Mouse (Mus musculus): ENCODE measurements at regions not wholly inside any gene's neighbourhood (a gene's known extent, or its start where the extent isn't known, plus 50 kb on each side); places are given as distances from the start of the nearest gene placed in this dataset.

GRCm38 (mm10) chr8:103324016-103324665 is 538.7 kb upstream of the Cdh11 start:
- Histone ChIP-seq H3K27ac (ENCODE audit: control insufficient read depth, insufficient read depth, low read depth, low read length) (no peak overlapping the region), H3K4me3 (ENCODE audit: control insufficient read depth, low read depth, low read length) (no peak overlapping the region), H3K4me1 (ENCODE audit: control insufficient read depth, insufficient read depth, low read length) (no peaks in the 10 kb centered on the region), H3K36me3 (ENCODE audit: control insufficient read depth, insufficient read depth, low read length) (no peaks in the 10 kb centered on the region), H3K27me3 (ENCODE audit: control insufficient read depth, insufficient read depth, low read length) (no peaks in the 10 kb centered on the region)
- no peak for TF ChIP-seq CTCF (IDR thresholded peaks at IDR 0.05; ENCODE audit: control insufficient read depth, insufficient read depth, insufficient replicate concordance, low read depth, low read length)
- TF ChIP-seq POLR2A (IDR thresholded peaks at IDR 0.05; ENCODE audit: control insufficient read depth, low read depth, low read length): no peak

GRCm38 (mm10) chr8:103331415-103331814 is 546.0 kb upstream of the Cdh11 start:
- TF ChIP-seq POLR2A (IDR thresholded peaks at IDR 0.05; ENCODE audit: control insufficient read depth, low read depth, low read length) (no peak), CTCF (IDR thresholded peaks at IDR 0.05; ENCODE audit: control insufficient read depth, insufficient read depth, insufficient replicate concordance, low read depth, low read length) (no peak)

GRCm38 (mm10) chr8:103337314-103337713 is 551.9 kb upstream of the Cdh11 start:
- TF ChIP-seq CTCF (IDR thresholded peaks at IDR 0.05; ENCODE audit: control insufficient read depth, insufficient read depth, insufficient replicate concordance, low read depth, low read length) (no peak), POLR2A (IDR thresholded peaks at IDR 0.05; ENCODE audit: control insufficient read depth, low read depth, low read length) (no peak)

More at GRCm38 (mm10) chr8:103331415-103331814, 546.0 kb upstream of the Cdh11 start:
- Histone ChIP-seq H3K4me3 (ENCODE audit: control insufficient read depth, low read depth, low read length) (no peak overlapping the region), H3K4me1 (ENCODE audit: control insufficient read depth, insufficient read depth, low read length) (no peaks in the 10 kb centered on the region), H3K36me3 (ENCODE audit: control insufficient read depth, insufficient read depth, low read length) (no peaks in the 10 kb centered on the region), H3K27ac (ENCODE audit: control insufficient read depth, insufficient read depth, low read depth, low read length) (no peak overlapping the region), H3K27me3 (ENCODE audit: control insufficient read depth, insufficient read depth, low read length) (no peaks in the 10 kb centered on the region)

GRCm38 (mm10) chr8:103339042-103339441 is 553.6 kb upstream of the Cdh11 start:
- no peak overlapping the region for H3K27ac ChIP-seq (ENCODE audit: control insufficient read depth, insufficient read depth, low read depth, low read length)
- TF ChIP-seq POLR2A (IDR thresholded peaks at IDR 0.05; ENCODE audit: control insufficient read depth, low read depth, low read length): no peak
- TF ChIP-seq CTCF (IDR thresholded peaks at IDR 0.05; ENCODE audit: control insufficient read depth, insufficient read depth, insufficient replicate concordance, low read depth, low read length): no peak
- no peaks in the 10 kb centered on the region for H3K27me3 ChIP-seq (ENCODE audit: control insufficient read depth, insufficient read depth, low read length)
- no peak overlapping the region for H3K4me3 ChIP-seq (ENCODE audit: control insufficient read depth, low read depth, low read length)
- no peaks in the 10 kb centered on the region for H3K4me1 ChIP-seq (ENCODE audit: control insufficient read depth, insufficient read depth, low read length)
- H3K36me3 ChIP-seq (ENCODE audit: control insufficient read depth, insufficient read depth, low read length): no peaks in the 10 kb centered on the region

More at GRCm38 (mm10) chr8:103337314-103337713, 551.9 kb upstream of the Cdh11 start:
- no peaks in the 10 kb centered on the region for H3K27me3 ChIP-seq (ENCODE audit: control insufficient read depth, insufficient read depth, low read length)
- H3K4me3 ChIP-seq (ENCODE audit: control insufficient read depth, low read depth, low read length): no peak overlapping the region
- H3K36me3 ChIP-seq (ENCODE audit: control insufficient read depth, insufficient read depth, low read length): no peaks in the 10 kb centered on the region
- no peak overlapping the region for H3K27ac ChIP-seq (ENCODE audit: control insufficient read depth, insufficient read depth, low read depth, low read length)
- H3K4me1 ChIP-seq (ENCODE audit: control insufficient read depth, insufficient read depth, low read length): no peaks in the 10 kb centered on the region

GRCm38 (mm10) chr8:103339951-103340350 is 554.5 kb upstream of the Cdh11 start:
- Histone ChIP-seq H3K4me1 (ENCODE audit: control insufficient read depth, insufficient read depth, low read length) (no peaks in the 10 kb centered on the region), H3K27ac (ENCODE audit: control insufficient read depth, insufficient read depth, low read depth, low read length) (no peak overlapping the region), H3K4me3 (ENCODE audit: control insufficient read depth, low read depth, low read length) (no peak overlapping the region), H3K36me3 (ENCODE audit: control insufficient read depth, insufficient read depth, low read length) (no peaks in the 10 kb centered on the region), H3K27me3 (ENCODE audit: control insufficient read depth, insufficient read depth, low read length) (no peaks in the 10 kb centered on the region)
- TF ChIP-seq CTCF (IDR thresholded peaks at IDR 0.05; ENCODE audit: control insufficient read depth, insufficient read depth, insufficient replicate concordance, low read depth, low read length) (no peak), POLR2A (IDR thresholded peaks at IDR 0.05; ENCODE audit: control insufficient read depth, low read depth, low read length) (no peak)

GRCm38 (mm10) chr8:103343891-103344290 is 558.4 kb upstream of the Cdh11 start:
- Histone ChIP-seq H3K36me3 (ENCODE audit: control insufficient read depth, insufficient read depth, low read length) (no peaks in the 10 kb centered on the region), H3K4me1 (ENCODE audit: control insufficient read depth, insufficient read depth, low read length) (no peaks in the 10 kb centered on the region), H3K27ac (ENCODE audit: control insufficient read depth, insufficient read depth, low read depth, low read length) (no peak overlapping the region), H3K4me3 (ENCODE audit: control insufficient read depth, low read depth, low read length) (no peak overlapping the region), H3K27me3 (ENCODE audit: control insufficient read depth, insufficient read depth, low read length) (no peaks in the 10 kb centered on the region)
- TF ChIP-seq CTCF (IDR thresholded peaks at IDR 0.05; ENCODE audit: control insufficient read depth, insufficient read depth, insufficient replicate concordance, low read depth, low read length): no peak
- TF ChIP-seq POLR2A (IDR thresholded peaks at IDR 0.05; ENCODE audit: control insufficient read depth, low read depth, low read length): no peak

GRCm38 (mm10) chr8:103344871-103345270 is 559.4 kb upstream of the Cdh11 start:
- Histone ChIP-seq H3K27ac (ENCODE audit: control insufficient read depth, insufficient read depth, low read depth, low read length) (no peak overlapping the region), H3K36me3 (ENCODE audit: control insufficient read depth, insufficient read depth, low read length) (no peaks in the 10 kb centered on the region), H3K4me3 (ENCODE audit: control insufficient read depth, low read depth, low read length) (no peak overlapping the region), H3K4me1 (ENCODE audit: control insufficient read depth, insufficient read depth, low read length) (no peaks in the 10 kb centered on the region), H3K27me3 (ENCODE audit: control insufficient read depth, insufficient read depth, low read length) (no peaks in the 10 kb centered on the region)
- TF ChIP-seq POLR2A (IDR thresholded peaks at IDR 0.05; ENCODE audit: control insufficient read depth, low read depth, low read length) (no peak), CTCF (IDR thresholded peaks at IDR 0.05; ENCODE audit: control insufficient read depth, insufficient read depth, insufficient replicate concordance, low read depth, low read length) (no peak)

All from testis, adult 2 months (tissue).